ENCODE assay signal across 19 mouse cellular contexts in the genomic region with DNA sequence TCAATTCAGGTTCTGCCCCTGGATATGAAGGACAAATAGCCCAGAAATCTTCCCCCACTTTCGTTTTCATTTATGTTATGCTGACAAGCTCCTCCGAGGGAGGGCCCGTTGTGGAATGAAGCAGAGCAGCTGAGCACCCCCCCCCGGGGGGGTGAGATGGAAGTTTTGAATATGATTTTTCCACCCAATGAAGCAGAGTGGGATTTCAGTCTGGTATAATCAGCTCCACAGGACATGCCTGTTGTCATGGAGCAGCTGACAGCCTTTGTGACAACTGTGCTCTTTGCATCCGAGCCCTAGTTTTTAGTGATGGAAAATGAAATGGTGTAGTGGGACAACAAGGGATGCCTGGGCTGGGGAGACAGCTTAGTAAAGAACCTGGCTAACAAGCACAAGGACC. TPM values are rescaled to one million over a fixed set of nuclear protein-coding genes. Genes with fewer than 3 reads are reported as not detected.
A peak's percentile ranks its signal among the peaks of the same experiment; 100 is the strongest.
DNase-seq lines count a peak whose midpoint lies in the region; ATAC-seq lines count a peak whose summit lies in the region.
"Had no signal": no experiment of that assay in that cellular context is flagged by ENCODE, and none has a peak within 500 bp of the region (broad histone marks: within the 10 kb centered on the region; RNA-seq: fewer than 3 reads in every experiment).

No protein-coding gene starts in this region.

- peak; percentile 46; the same call in 1 of the 2 replicates for ATAC-seq in hindbrain, embryonic 12.5 days (ENCODE audit: low FRiP score)
- no peak for ATAC-seq in hindbrain, embryonic 14.5 days (ENCODE audit: low FRiP score)
- ATAC-seq in hindbrain, embryonic 16.5 days, result peak; percentile 46; the same call in 1 of the 2 replicates
- no peak for ATAC-seq in neural tube, embryonic 15.5 days (ENCODE audit: low FRiP score)
- ATAC-seq: liver, postnatal 0 days had no signal

- H3K27ac ChIP-seq in hindbrain, embryonic 12.5 days, result no peak overlapping the region
- H3K27ac ChIP-seq in hindbrain, embryonic 14.5 days, result no peak overlapping the region
- no peak overlapping the region for H3K27ac ChIP-seq in hindbrain, embryonic 16.5 days (ENCODE audit: low read depth, low read length)
- no peak overlapping the region for H3K27ac ChIP-seq in neural tube, embryonic 15.5 days (replicated peaks)
- H3K27ac ChIP-seq: limb, embryonic 15.5 days had no signal

- WGBS in hindbrain, embryonic 12.5 days, result 44% methylated on average over 5 of the region's 5 CpGs
- 42% methylated on average over 5 of the region's 5 CpGs for WGBS in hindbrain, embryonic 14.5 days
- WGBS in hindbrain, embryonic 16.5 days, result 33% methylated on average over 5 of the region's 5 CpGs
- 55% methylated on average over 5 of the region's 5 CpGs for WGBS in neural tube, embryonic 15.5 days

- H3K9me3 ChIP-seq in hindbrain, embryonic 12.5 days (replicated peaks), result no peaks in the 10 kb centered on the region
- H3K9me3 ChIP-seq in hindbrain, embryonic 14.5 days (ENCODE audit: control insufficient read depth, low read length), result no peaks in the 10 kb centered on the region
- no peaks in the 10 kb centered on the region for H3K9me3 ChIP-seq in hindbrain, embryonic 16.5 days (ENCODE audit: control insufficient read depth, low read length)
- H3K9me3 ChIP-seq in neural tube, embryonic 15.5 days (replicated peaks), result no peaks in the 10 kb centered on the region
- H3K9me3 ChIP-seq: limb, embryonic 15.5 days had no signal

- intact Hi-C loops in left cerebral cortex, postnatal 4 days (cut with DNase I), result no loop called here

- no peak overlapping the region for H3K4me3 ChIP-seq in hindbrain, embryonic 12.5 days
- no peak overlapping the region for H3K4me3 ChIP-seq in hindbrain, embryonic 14.5 days (replicated peaks; ENCODE audit: low read length)
- H3K4me3 ChIP-seq in hindbrain, embryonic 16.5 days (ENCODE audit: low read length), result no peak overlapping the region
- H3K4me3 ChIP-seq in neural tube, embryonic 15.5 days (replicated peaks), result no peak overlapping the region
- H3K4me3 ChIP-seq: limb, embryonic 15.5 days had no signal

- H3K9ac ChIP-seq in hindbrain, embryonic 12.5 days, result no peak overlapping the region
- no peak overlapping the region for H3K9ac ChIP-seq in hindbrain, embryonic 14.5 days
- no peak overlapping the region; the same call in 1 of the 2 replicates for H3K9ac ChIP-seq in hindbrain, embryonic 16.5 days (ENCODE audit: low read depth, low read length)
- H3K9ac ChIP-seq in neural tube, embryonic 15.5 days (replicated peaks), result no peak overlapping the region
- H3K9ac ChIP-seq: limb, embryonic 15.5 days; liver, postnatal 0 days had no signal

- no peak for DNase-seq in hindbrain, embryonic 14.5 days (ENCODE audit: low spot score)
- peak; percentile 24 for DNase-seq in left cerebral cortex, postnatal 4 days
- DNase-seq in left cerebral cortex, adult 8-10 months (ENCODE audit: low spot score in 2 of 2), result no peak
- DNase-seq in yolk sac, embryonic 10.5 days (ENCODE audit: low spot score), result no peak
- DNase-seq: cerebellum, postnatal 14 days; embryo, embryonic 11 days; gastrocnemius, postnatal 25 days; kidney, adult 9 months; liver, postnatal 0 days; lung, postnatal 14 days; right cerebral cortex, adult 18-20 months; thymus, adult 18-20 months had no signal

- H3K36me3 ChIP-seq in hindbrain, embryonic 12.5 days, result no peaks in the 10 kb centered on the region
- H3K36me3 ChIP-seq in hindbrain, embryonic 14.5 days (replicated peaks; ENCODE audit: control insufficient read depth, insufficient read depth), result no peaks in the 10 kb centered on the region
- H3K36me3 ChIP-seq in hindbrain, embryonic 16.5 days (ENCODE audit: control insufficient read depth, insufficient read depth, low read length), result no peaks in the 10 kb centered on the region
- no peaks in the 10 kb centered on the region for H3K36me3 ChIP-seq in neural tube, embryonic 15.5 days
- H3K36me3 ChIP-seq: limb, embryonic 15.5 days had no signal

- peaks cover 9% of the 10 kb centered on the region; the same call in 1 of the 2 replicates for H3K4me1 ChIP-seq in hindbrain, embryonic 12.5 days
- peaks cover 13% of the 10 kb centered on the region; the same call in 1 of the 2 replicates for H3K4me1 ChIP-seq in hindbrain, embryonic 14.5 days (replicated peaks; ENCODE audit: control insufficient read depth, insufficient read depth, low read length)
- H3K4me1 ChIP-seq in hindbrain, embryonic 16.5 days (ENCODE audit: control insufficient read depth, insufficient read depth, low read depth, low read length), result peaks cover 5% of the 10 kb centered on the region
- H3K4me1 ChIP-seq in neural tube, embryonic 15.5 days, result peaks cover 14% of the 10 kb centered on the region

- no peaks in the 10 kb centered on the region for H3K27me3 ChIP-seq in hindbrain, embryonic 12.5 days
- H3K27me3 ChIP-seq in hindbrain, embryonic 14.5 days (ENCODE audit: control insufficient read depth, insufficient read depth, low read length), result no peaks in the 10 kb centered on the region
- no peaks in the 10 kb centered on the region for H3K27me3 ChIP-seq in hindbrain, embryonic 16.5 days (replicated peaks; ENCODE audit: control insufficient read depth, insufficient read depth, low read length)
- no peaks in the 10 kb centered on the region for H3K27me3 ChIP-seq in neural tube, embryonic 15.5 days (replicated peaks)

- H3K4me2 ChIP-seq in hindbrain, embryonic 12.5 days (replicated peaks), result no peak overlapping the region
- H3K4me2 ChIP-seq in hindbrain, embryonic 14.5 days (replicated peaks), result no peak overlapping the region
- no peak overlapping the region for H3K4me2 ChIP-seq in hindbrain, embryonic 16.5 days (ENCODE audit: low read length)
- no peak overlapping the region for H3K4me2 ChIP-seq in neural tube, embryonic 15.5 days
- H3K4me2 ChIP-seq: limb, embryonic 15.5 days had no signal

RNA-seq across cellular contexts. Expression of gene 2410004P03Rik, which starts 52.4 kb away (rescaled TPM):
- polyA plus RNA-seq in hindbrain, embryonic 12.5 days (2016; fragmentation: Nextera tagmentation; extraction: Ambion mirVana), result 3.5 TPM in 2 replicates
- polyA plus RNA-seq in hindbrain, embryonic 14.5 days (2014; fragmentation: Nextera tagmentation; extraction: Ambion mirVana), result 7.7 and 8.2 TPM in 2 replicates
- total RNA-seq in left cerebral cortex, postnatal 4 days (2021), result 1 to 10 TPM; 1.2 to 2.4 TPM
- total RNA-seq in left cerebral cortex, adult 8-10 months (2022), result 1 to 10 TPM in 1 of 4 experiments, under 1 TPM in 3; 0.74 to 1.1 (median 0.85) TPM
- 8.2 and 9.1 TPM in 2 replicates for polyA plus RNA-seq in hindbrain, embryonic 16.5 days (2015; fragmentation: Nextera tagmentation; extraction: Ambion mirVana)
- 5.0 and 5.5 TPM in 2 replicates for polyA plus RNA-seq in neural tube, embryonic 15.5 days (2015; fragmentation: Nextera tagmentation; extraction: Ambion mirVana)
- total RNA-seq: adrenal gland, postnatal 4 days; gastrocnemius, postnatal 25 days; heart, adult 8-10 months; megakaryocyte-erythroid progenitor cell, adult 5-6 weeks had no signal

Comparison
In these comparisons a context has a peak if more than half of its experiments do, and no peak if none do; other contexts are left out.
1. ATAC-seq: peak in hindbrain, embryonic 12.5 days (single experiment) and hindbrain, embryonic 16.5 days (single experiment); none in hindbrain, embryonic 14.5 days (single experiment) and neural tube, embryonic 15.5 days (single experiment).